In the genomic region with DNA sequence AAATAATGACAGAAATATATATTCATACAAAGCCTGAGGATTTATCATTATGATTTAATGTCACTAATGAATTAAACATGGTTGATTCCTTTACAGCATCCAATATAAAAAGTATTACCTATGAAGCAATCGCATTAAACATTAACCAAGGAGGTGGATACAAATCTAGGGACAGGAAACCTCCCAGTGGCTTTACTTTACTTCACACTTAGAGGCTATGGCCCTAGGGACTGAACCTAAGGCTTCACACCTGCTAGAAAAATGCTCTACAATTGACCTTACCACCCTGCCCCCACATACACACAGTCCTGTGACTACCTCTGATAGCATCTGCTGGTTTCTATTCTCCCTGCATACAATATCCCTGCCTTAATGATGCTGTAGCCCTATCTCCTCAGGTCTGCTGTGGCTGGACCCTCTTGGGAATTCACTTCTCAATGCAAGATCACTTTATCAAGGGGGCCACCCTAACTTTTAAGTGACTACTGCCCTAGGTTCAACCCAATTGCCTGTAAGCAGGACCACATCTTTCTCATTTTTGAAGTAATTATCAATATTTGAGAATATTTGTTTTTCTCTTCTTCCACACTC, we compare ENCODE assay signal across 23 mouse cellular contexts.
"Had no signal": no experiment of that assay in that cellular context is flagged by ENCODE, and none has a peak within 500 bp of the region (broad histone marks: within the 10 kb centered on the region; RNA-seq: fewer than 3 reads in every experiment).

No protein-coding gene starts in this region.

- H3K4me2 ChIP-seq: heart, embryonic 11.5 days; heart, embryonic 13.5 days; heart, embryonic 15.5 days; hindbrain, embryonic 13.5 days; hindbrain, embryonic 15.5 days; limb, embryonic 12.5 days; liver, embryonic 11.5 days; liver, embryonic 13.5 days; liver, embryonic 15.5 days had no signal

- H3K9ac ChIP-seq: heart, embryonic 13.5 days; heart, embryonic 15.5 days; hindbrain, embryonic 13.5 days; hindbrain, embryonic 15.5 days; limb, embryonic 12.5 days; liver, embryonic 13.5 days; liver, embryonic 15.5 days had no signal

- H3K9me3 ChIP-seq: heart, embryonic 15.5 days; hindbrain, embryonic 13.5 days; hindbrain, embryonic 15.5 days; limb, embryonic 10.5 days; liver, embryonic 13.5 days; liver, embryonic 15.5 days had no signal

- DNase-seq: gastrocnemius, postnatal 14 days; gastrocnemius, postnatal 36 days; heart, adult 18-20 months; heart, postnatal 14 days; heart, postnatal 36 days; kidney, adult 18-20 months; kidney, adult 8-10 months; kidney, postnatal 10 days; kidney, postnatal 25 days; kidney, postnatal 4 days; liver, embryonic 13.5 days had no signal

- H3K27ac ChIP-seq: heart, embryonic 13.5 days; heart, embryonic 15.5 days; hindbrain, embryonic 13.5 days; hindbrain, embryonic 15.5 days; hindbrain, postnatal 0 days; layer of hippocampus, adult 2 months; left cerebral cortex, adult 2 months; limb, embryonic 10.5 days; limb, embryonic 12.5 days; liver, embryonic 13.5 days; liver, embryonic 15.5 days had no signal

- H3K27me3 ChIP-seq: heart, embryonic 13.5 days; heart, embryonic 15.5 days; hindbrain, embryonic 13.5 days; hindbrain, embryonic 15.5 days; limb, embryonic 12.5 days; liver, embryonic 13.5 days; liver, embryonic 15.5 days had no signal

- H3K4me3 ChIP-seq: heart, embryonic 13.5 days; heart, embryonic 15.5 days; hindbrain, embryonic 13.5 days; hindbrain, embryonic 15.5 days; layer of hippocampus, adult 2 months; left cerebral cortex, adult 2 months; limb, embryonic 10.5 days; limb, embryonic 12.5 days; liver, embryonic 13.5 days; liver, embryonic 15.5 days had no signal

- ATAC-seq: hindbrain, postnatal 0 days had no signal

- H3K36me3 ChIP-seq: hindbrain, embryonic 15.5 days had no signal
